Mouse (Mus musculus): Measurements from ENCODE around the gene Mt2. TPM values are rescaled to one million over a fixed set of nuclear protein-coding genes. Genes with fewer than 3 reads are reported as not detected.

Gene Mt2
- polyA plus RNA-seq, 1 experiment: 21.0 TPM

DNA sequence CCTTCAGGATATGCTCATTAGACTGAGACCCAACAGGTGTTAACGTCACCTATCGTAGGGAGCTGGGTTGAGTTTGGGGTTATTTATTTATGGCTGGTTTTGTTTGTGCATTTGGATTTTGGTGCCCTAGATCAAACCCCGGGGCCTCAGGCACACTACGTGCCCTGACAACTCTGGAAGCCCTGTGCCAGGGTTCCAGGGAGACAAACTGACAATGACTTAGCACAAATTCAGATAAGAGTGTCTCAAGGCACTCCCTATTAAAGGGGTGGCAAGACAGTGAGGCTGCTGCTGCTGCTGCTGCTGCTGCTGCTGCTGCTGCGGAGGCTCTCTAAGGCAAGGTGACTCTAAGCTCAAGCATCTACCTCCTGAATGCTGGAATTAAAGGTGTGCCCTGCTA is 2.9 kb upstream of the Mt2 start:
- Histone ChIP-seq H3K27me3 (ENCODE audit: control insufficient read depth, insufficient read depth, low read length) (peaks cover 6% of the 10 kb centered on the region), H3K4me3 (ENCODE audit: control insufficient read depth, insufficient read depth, low read length) (no peak overlapping the region), H3K4me1 (replicated peaks; ENCODE audit: control insufficient read depth, insufficient read depth, low read length) (peaks cover 8% of the 10 kb centered on the region; the same call in 1 of the 2 replicates), H3K27ac (ENCODE audit: control insufficient read depth, insufficient read depth, low read length) (no peak overlapping the region), H3K36me3 (ENCODE audit: control insufficient read depth, insufficient read depth, low read length) (no peaks in the 10 kb centered on the region)
- TF ChIP-seq CTCF (IDR thresholded peaks at IDR 0.05; ENCODE audit: borderline replicate concordance, control insufficient read depth, extremely low read depth, insufficient read depth, low read length, poor library complexity) (no peak), POLR2A (IDR thresholded peaks at IDR 0.05; ENCODE audit: control insufficient read depth, extremely low read depth, insufficient read depth, low read length, poor library complexity) (no peak)
- WGBS: 85% methylated on average over 5 of the region's 5 CpGs
- no peak for DNase-seq

DNA sequence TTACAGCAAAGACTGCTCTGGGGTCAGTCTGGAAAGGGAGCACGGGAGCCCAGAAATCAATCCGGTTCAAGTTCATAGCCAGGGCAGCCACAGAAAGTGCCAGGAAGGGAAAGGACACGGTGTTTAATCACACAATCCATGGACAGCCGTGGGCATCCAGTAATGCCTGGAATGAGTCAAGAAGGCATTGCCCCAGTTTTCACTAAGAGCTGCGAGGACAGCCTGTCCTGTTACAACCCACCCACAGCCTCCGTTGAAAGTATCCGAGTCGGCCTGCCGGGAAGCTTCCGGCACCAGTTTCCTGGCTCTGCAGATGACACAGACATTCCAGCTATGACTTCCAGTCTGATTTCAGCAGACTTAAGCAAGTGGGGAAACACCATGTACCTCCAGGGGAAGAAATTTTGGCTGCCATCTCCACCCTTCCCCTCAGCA is 1.1 kb upstream of the Mt2 start:
- Histone ChIP-seq H3K27ac (ENCODE audit: control insufficient read depth, insufficient read depth, low read length) (no peak overlapping the region), H3K27me3 (ENCODE audit: control insufficient read depth, insufficient read depth, low read length) (peaks cover 6% of the 10 kb centered on the region), H3K36me3 (ENCODE audit: control insufficient read depth, insufficient read depth, low read length) (no peaks in the 10 kb centered on the region), H3K4me3 (ENCODE audit: control insufficient read depth, insufficient read depth, low read length) (no peak overlapping the region), H3K4me1 (replicated peaks; ENCODE audit: control insufficient read depth, insufficient read depth, low read length) (peaks cover 8% of the 10 kb centered on the region; the same call in 1 of the 2 replicates)
- no peak for DNase-seq
- no peak for TF ChIP-seq POLR2A (IDR thresholded peaks at IDR 0.05; ENCODE audit: control insufficient read depth, extremely low read depth, insufficient read depth, low read length, poor library complexity)
- no peak for TF ChIP-seq CTCF (IDR thresholded peaks at IDR 0.05; ENCODE audit: borderline replicate concordance, control insufficient read depth, extremely low read depth, insufficient read depth, low read length, poor library complexity)
- WGBS: 39% methylated on average over 10 of the region's 10 CpGs

DNA sequence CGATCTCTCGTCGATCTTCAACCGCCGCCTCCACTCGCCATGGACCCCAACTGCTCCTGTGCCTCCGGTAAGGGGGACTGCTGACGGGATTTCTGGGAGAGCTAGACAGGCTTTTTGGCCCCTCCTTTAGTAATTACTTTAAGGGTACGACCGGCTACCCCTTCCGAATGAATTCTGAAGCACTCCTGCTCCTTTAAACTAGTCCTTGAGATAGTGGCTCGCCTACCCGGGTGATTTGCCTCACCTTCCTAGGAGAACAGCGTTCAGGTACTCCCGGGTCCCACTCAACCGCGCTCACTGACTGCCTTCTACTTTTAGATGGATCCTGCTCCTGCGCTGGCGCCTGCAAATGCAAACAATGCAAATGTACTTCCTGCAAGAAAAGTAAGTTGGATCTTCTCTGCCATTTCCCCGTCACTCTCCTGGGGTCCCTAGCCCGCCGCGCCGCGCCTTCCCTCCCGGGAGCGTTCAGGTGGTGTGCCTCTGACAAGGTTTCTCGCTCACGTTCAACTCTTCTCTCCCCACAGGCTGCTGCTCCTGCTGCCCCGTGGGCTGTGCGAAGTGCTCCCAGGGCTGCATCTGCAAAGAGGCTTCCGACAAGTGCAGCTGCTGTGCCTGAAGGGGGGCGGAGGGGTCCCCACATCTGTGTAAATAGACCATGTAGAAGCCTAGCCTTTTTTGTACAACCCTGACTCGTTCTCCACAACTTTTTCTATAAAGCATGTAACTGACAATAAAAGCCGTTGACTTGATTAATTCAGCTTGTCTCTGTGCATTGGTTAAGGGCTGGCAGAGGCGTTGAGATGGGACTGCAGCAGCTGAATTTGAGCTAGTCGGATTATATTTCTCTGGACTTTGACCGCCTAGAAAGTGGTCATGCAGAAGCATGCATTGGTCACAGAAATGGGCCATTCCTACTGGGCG is 607 bp downstream of the Mt2 start:
- TF ChIP-seq CTCF (IDR thresholded peaks at IDR 0.05; ENCODE audit: borderline replicate concordance, control insufficient read depth, extremely low read depth, insufficient read depth, low read length, poor library complexity) (no peak), POLR2A (IDR thresholded peaks at IDR 0.05; ENCODE audit: control insufficient read depth, extremely low read depth, insufficient read depth, low read length, poor library complexity) (no peak)
- peak; percentile 19 for DNase-seq
- no peaks in the 10 kb centered on the region for H3K36me3 ChIP-seq (ENCODE audit: control insufficient read depth, insufficient read depth, low read length)
- H3K4me1 ChIP-seq (replicated peaks; ENCODE audit: control insufficient read depth, insufficient read depth, low read length): peaks cover 8% of the 10 kb centered on the region; the same call in 1 of the 2 replicates
- WGBS: 4% methylated on average over 39 of the region's 39 CpGs
- no peak overlapping the region for H3K27ac ChIP-seq (ENCODE audit: control insufficient read depth, insufficient read depth, low read length)
- H3K4me3 ChIP-seq (ENCODE audit: control insufficient read depth, insufficient read depth, low read length): 0 out of 2 replicates have a peak overlapping the region, but pooled peaks have one; percentile 11
- H3K27me3 ChIP-seq (ENCODE audit: control insufficient read depth, insufficient read depth, low read length): peaks cover 6% of the 10 kb centered on the region

DNA sequence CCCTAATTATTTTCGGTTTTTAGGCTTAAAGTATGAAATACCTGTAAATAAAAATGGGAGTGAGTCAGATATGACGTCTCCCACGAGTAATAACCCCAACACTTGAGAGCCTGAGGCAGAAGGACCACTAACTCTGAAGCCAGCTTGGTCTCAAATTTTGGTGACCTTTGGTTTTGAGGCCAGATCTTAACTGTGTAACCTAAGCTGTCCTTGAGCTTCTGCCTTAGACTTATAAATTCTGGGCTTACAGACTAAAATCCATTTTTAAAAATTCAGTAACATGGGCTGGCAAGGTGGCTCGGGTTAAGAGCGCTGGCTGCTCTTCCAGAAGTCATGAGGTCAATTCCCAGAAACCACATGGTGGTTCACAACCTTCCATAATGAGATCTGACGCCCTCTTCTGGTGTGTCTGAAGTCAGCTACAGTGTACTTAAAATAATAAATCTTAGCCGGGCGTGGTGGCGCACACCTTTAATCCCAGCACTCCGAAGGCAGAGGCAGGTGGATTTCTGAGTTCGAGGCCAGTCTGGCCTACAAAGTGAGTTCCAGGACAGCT is 1.5 kb downstream of the Mt2 start:
- peaks cover 10% of the 10 kb centered on the region; the same call in 1 of the 2 replicates for H3K4me1 ChIP-seq (replicated peaks; ENCODE audit: control insufficient read depth, insufficient read depth, low read length)
- no peaks in the 10 kb centered on the region for H3K36me3 ChIP-seq (ENCODE audit: control insufficient read depth, insufficient read depth, low read length)
- TF ChIP-seq CTCF (IDR thresholded peaks at IDR 0.05; ENCODE audit: borderline replicate concordance, control insufficient read depth, extremely low read depth, insufficient read depth, low read length, poor library complexity) (no peak), POLR2A (IDR thresholded peaks at IDR 0.05; ENCODE audit: control insufficient read depth, extremely low read depth, insufficient read depth, low read length, poor library complexity) (no peak)
- DNase-seq: no peak
- no peak overlapping the region for H3K4me3 ChIP-seq (ENCODE audit: control insufficient read depth, insufficient read depth, low read length)
- H3K27me3 ChIP-seq (ENCODE audit: control insufficient read depth, insufficient read depth, low read length): peaks cover 9% of the 10 kb centered on the region
- 51% methylated on average over 11 of the region's 11 CpGs for WGBS
- no peak overlapping the region for H3K27ac ChIP-seq (ENCODE audit: control insufficient read depth, insufficient read depth, low read length)

DNA sequence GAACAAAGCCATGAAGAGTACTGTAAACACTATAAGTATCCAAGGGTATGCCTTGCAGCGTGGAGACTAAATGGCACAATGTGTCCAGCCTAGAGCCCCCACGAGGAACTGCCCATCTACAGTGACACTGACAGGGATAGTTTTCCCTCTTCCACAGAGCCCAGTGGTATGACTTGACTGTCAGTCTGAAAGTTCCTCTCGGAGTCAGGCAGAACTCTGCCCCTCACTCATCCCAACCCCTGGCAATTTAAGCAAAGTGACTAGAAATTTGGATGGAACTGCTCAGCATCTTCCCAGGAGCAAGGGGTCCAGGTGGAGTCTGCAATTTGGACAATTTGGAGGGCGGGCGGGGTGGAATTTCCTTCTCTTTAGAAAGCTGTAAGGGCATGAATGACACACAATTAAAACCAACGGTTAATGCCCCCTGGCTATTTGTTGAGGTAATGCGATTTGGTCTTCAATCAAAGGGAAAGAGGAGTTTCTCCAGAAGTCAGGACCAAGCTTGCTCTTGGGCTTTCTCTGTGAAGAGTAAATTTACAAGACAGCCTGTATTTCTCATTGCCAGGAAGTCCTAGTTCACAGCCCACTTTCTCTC is 2.3 kb downstream of the Mt2 start:
- Histone ChIP-seq H3K27me3 (ENCODE audit: control insufficient read depth, insufficient read depth, low read length) (peaks cover 12% of the 10 kb centered on the region), H3K27ac (ENCODE audit: control insufficient read depth, insufficient read depth, low read length) (no peak overlapping the region), H3K4me3 (ENCODE audit: control insufficient read depth, insufficient read depth, low read length) (no peak overlapping the region), H3K36me3 (ENCODE audit: control insufficient read depth, insufficient read depth, low read length) (no peaks in the 10 kb centered on the region), H3K4me1 (replicated peaks; ENCODE audit: control insufficient read depth, insufficient read depth, low read length) (peaks cover 13% of the 10 kb centered on the region; the same call in 1 of the 2 replicates)
- TF ChIP-seq POLR2A (IDR thresholded peaks at IDR 0.05; ENCODE audit: control insufficient read depth, extremely low read depth, insufficient read depth, low read length, poor library complexity): no peak
- TF ChIP-seq CTCF (IDR thresholded peaks at IDR 0.05; ENCODE audit: borderline replicate concordance, control insufficient read depth, extremely low read depth, insufficient read depth, low read length, poor library complexity): no peak
- DNase-seq: no peak
- 35% methylated on average over 7 of the region's 7 CpGs for WGBS

DNA sequence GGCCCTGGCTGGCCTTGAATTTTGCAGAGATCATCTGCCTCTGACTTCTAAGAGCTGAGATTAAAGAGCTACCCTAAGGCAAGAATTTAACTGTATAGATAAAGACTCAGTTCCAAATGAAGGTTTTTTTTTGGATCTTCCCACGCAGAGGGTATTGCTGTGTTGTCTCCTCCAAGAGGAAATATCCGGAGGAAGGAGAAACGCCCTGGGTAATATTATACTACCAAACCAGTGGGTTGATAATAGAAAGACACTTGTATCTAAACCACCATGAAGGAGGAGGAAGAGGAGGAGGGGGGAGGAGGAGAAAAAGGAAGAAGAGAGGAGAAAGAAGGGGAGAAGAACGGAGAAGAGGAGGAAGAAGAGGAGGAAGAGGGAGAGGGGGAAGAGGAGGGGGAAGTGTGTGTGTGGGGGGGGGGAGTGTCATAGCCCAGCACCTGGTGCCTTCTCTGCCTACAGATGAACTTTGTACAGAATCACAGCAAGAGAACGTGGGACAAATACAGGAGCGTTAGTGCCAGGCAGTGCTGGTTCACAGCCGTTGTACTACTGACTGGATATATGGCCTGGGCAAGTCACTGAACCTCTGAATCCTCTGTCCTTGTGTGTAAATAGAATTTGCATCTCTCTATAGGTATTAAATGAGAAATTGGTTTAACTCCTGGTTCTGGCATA is 5.4 kb downstream of the Mt2 start:
- peaks cover 13% of the 10 kb centered on the region for H3K27me3 ChIP-seq (ENCODE audit: control insufficient read depth, insufficient read depth, low read length)
- H3K4me3 ChIP-seq (ENCODE audit: control insufficient read depth, insufficient read depth, low read length): no peak overlapping the region
- WGBS: 68% methylated on average over 7 of the region's 7 CpGs
- no peak for DNase-seq
- H3K4me1 ChIP-seq (replicated peaks; ENCODE audit: control insufficient read depth, insufficient read depth, low read length): peaks cover 5% of the 10 kb centered on the region; the same call in 1 of the 2 replicates
- no peak for TF ChIP-seq CTCF (IDR thresholded peaks at IDR 0.05; ENCODE audit: borderline replicate concordance, control insufficient read depth, extremely low read depth, insufficient read depth, low read length, poor library complexity)
- no peak for TF ChIP-seq POLR2A (IDR thresholded peaks at IDR 0.05; ENCODE audit: control insufficient read depth, extremely low read depth, insufficient read depth, low read length, poor library complexity)
- H3K27ac ChIP-seq (ENCODE audit: control insufficient read depth, insufficient read depth, low read length): no peak overlapping the region
- no peaks in the 10 kb centered on the region for H3K36me3 ChIP-seq (ENCODE audit: control insufficient read depth, insufficient read depth, low read length)

Data from thymus, adult 2 months (tissue).